Mouse (Mus musculus): ENCODE measurements at regions not wholly inside any gene's neighbourhood (a gene's known extent, or its start where the extent isn't known, plus 50 kb on each side); places are given as distances from the start of the nearest gene placed in this dataset.
"Not testable (repeated sequence)": the region's sequence is repeated elsewhere in the genome, so short reads cannot be mapped to it uniquely, and the experiment has no call there.

DNA sequence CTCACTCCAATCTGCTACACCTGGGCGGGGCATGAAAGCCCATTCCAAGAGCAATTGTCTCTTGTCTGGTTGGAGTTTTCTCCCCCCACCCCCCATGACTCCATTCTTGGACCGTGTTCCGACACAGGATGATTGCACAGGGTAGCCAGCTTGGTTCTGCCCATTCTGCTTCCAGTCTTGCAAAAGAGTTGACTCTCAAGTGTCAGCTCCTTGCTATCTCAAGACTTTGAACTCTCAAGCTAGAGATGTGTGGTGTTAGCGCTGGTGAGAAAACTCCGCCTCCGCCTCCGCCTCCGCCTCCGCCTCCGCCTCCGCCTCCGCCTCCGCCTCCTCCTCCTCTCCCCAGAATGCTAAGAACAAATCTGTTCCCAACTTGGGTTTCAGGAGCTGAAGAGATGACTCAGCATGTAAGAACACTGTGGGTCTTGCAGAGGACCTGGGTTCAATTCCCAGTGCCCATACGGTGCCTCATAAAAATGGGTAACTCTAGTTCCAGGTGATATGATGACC, 135.1 kb downstream of the Bcat1 start:
- DNase-seq (ENCODE audit: low read depth) = no peak

DNA sequence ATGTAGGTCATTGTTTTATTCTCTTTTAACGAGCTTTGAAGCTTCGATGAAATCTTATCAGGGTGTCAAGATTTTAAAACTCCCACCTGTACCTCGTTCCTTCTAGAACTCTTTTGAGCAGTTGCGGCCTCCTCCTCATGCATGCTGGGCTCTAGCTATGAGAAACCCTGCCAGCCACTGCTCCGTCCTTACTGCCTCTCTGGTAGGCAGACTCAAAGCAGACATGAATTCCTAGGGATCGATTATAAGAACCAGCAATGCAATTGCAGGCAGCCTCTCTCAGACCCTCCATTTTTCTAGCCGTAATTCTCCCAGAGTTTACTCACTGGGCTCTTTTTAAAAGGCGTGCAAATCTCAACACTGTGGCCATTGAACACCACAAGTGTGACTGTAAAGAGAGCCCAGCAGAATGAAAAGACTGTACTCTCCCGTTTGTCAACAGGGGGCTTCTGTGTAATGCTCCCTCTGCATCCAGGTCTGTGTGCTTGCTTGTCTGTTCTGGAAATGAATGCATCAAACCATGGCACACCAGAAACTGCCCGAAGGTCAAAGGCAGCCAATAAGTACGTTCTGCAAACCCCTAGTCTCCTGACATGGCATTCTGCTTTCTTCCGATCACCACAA, 137.3 kb downstream of the Bcat1 start:
- no peak for DNase-seq (ENCODE audit: low read depth)

DNA sequence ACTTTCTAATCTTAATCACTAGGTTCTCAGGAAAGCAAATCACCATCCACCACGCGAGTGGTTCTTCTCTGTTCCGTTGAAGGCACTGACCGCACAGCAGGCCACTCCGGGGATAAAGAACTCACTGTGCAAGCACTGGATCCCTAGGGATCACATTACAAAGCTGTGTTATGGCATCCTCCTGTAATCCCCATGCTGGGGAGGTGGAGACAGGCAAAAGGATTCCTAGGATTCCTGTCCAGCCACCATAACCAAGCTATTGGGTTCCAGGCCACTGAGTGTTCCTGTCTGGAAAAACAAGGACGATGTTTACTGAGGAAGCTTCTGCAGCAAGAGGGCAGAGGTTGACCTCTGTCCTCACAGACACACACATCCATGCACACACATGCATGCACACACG, 138.8 kb downstream of the Bcat1 start:
- DNase-seq (ENCODE audit: low read depth) = no peak

DNA sequence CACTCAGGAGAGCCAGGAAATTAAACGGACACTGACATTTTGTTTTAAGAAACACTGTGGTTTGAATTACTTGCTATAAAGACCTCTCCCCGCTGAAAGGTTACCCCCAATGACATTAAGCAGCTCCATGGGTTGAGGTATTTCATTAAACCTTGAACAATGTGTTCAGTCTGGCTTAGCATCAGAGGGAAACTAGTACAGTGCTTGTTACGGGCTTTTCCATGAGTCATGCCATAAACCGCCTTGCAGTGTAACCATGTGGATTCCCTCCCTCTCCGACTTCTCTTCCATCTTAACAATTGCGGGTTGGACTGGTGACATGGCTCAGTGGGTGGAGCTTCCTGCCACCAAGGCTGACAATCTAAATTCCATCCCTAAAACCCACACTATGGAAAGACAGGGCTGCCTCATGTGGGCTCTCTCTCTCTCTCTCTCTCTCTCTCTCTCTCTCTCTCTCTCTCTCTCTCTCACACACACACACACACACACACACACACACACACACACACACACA, 142.2 kb downstream of the Bcat1 start:
- no peak for DNase-seq (ENCODE audit: low read depth)

DNA sequence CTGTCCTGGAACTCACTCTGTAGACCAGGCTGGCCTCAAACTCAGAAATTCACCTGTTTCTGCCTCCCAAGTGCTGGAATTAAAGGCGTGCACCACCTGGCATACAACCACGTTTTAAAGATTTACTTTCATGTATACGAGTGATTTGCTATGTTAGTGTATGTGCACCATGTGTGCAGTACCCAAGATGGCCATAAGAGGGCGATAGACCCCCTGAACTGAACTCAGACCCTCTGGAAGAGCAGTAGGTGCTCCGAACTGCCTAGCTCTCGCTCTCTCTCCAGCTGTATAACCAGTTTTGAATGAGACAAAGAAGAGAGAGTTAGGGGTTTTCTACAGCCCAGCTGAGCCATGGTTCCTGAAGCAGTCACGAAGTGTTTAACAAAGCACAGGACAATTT, 143.6 kb downstream of the Bcat1 start:
- no peak for DNase-seq (ENCODE audit: low read depth)

DNA sequence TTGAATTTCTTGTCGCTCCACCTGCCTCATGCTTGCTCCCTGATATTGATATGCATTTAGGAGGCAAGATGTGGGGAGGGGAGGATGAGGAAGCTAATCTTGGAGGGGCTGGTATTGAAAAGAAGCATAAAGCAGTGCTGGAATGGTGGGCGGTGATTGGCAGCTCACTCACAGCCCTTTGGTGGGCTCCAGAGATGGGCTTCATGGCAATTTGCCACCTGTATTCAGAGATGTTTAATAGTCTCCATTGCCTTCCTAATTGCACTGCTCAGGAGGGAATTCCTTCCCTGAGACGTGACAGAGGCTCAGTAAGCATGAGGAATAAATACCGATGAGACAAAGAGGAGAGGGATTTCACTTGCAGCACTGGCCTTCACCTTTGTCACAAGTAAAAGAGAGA, 146.0 kb downstream of the Bcat1 start:
- no peak for DNase-seq (ENCODE audit: low read depth)

DNA sequence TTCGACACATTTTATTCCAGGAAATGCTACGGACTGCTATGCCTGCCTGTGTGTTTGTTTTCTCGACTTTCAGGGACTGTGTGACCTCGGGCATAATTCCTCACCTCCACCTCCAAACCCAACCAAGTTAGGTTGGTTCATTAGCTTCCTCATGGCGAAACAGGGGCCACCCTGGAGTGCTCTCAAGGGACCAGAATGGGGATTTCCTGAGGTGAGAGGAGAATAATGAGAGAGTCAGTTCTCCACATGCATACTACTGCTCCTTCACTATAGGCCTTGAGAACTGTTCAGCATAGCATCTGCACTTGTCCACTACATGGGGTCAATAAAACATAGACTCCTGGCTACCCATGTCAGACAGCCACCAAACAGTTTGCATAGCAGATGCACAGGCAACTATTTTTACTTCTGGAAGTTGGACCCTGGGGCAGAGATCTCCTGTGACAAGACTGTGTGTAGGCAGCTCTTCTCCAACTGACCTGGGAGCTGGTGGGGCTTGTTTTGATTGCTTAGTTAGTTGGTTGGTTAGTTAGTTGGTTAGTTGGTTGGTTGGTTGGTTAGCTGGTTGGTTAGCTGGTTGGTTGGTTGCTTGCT, 146.6 kb downstream of the Bcat1 start:
- no peak for DNase-seq (ENCODE audit: low read depth)

DNA sequence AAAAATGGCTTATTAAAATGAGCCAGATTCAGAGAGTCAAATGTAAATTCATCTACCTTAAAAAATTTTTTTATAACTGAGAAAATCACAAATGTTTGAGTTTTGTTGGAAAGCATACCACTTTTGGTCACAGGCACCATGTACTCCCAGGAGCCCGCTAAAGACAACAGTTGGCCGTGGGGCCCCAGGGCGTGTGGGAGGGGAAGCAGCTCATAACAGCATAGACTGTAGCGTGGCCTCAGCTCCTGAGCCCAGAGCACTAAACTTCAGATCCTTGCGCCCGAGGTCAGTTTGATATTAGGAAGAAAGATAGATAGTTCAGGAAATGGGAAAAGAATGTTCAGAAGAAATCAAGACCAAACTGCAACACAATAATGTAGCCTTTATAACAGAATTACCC, 145.8 kb upstream of the Sox5 start:
- DNase-seq (ENCODE audit: low read depth) = no peak

DNA sequence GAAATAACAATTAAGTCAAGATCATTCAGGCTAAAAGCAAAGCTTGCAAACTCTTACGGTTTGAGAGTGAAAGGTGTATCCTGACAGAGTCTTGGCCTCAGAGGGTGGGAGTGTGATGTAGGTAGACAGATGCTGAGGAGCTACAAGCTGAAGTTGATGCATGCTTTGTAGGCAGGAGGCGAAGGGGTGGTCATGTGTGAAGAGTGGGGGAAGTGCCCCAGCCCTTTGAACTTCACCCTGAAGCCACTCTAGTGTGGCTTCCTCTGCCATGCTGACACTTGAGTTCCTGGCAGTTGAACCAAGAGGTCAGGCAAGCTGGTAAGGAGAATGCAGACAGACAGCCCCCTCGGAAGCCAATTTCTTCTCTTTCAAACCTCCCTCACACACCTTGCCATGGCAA, 141.0 kb upstream of the Sox5 start:
- DNase-seq (ENCODE audit: low read depth) = no peak

DNA sequence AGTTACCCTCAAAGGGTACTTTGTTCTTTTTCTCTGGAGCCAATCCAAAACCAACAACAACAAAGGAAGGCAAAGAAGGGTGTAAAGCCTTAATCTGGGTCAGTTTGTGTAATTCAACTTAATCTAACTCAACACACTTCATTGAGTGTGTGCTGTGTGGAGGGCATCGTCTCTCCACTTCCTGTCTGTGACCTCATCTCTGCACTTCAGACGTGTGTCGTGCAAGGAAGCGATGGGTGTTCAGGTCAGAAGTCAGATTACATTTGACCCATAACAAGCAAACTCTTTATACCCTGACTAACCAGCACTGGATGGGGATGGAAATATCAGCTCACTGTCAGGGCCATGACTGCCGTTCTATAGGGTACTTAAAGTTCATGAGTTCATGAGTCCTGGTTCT, 138.0 kb upstream of the Sox5 start:
- no peak for DNase-seq (ENCODE audit: low read depth)

DNA sequence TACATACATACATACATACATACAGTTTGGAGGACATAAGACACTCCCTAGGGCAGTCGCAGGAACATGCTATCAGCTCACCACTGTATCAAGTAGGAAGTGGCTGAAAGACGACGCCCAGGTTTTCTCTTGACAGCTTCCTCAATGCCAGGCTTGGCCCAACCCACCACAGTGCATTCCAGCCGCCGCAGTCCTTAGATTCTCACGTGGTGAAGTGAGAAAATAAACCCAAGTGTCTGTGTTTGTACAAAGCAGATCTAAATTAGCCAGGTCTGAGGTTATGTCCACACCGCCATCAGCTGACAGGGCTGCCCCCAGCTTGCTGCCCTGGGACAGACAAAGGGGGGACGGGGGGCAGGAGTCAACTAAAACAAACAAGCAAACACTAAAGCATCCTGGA, 135.4 kb upstream of the Sox5 start:
- DNase-seq (ENCODE audit: low read depth) = no peak

DNA sequence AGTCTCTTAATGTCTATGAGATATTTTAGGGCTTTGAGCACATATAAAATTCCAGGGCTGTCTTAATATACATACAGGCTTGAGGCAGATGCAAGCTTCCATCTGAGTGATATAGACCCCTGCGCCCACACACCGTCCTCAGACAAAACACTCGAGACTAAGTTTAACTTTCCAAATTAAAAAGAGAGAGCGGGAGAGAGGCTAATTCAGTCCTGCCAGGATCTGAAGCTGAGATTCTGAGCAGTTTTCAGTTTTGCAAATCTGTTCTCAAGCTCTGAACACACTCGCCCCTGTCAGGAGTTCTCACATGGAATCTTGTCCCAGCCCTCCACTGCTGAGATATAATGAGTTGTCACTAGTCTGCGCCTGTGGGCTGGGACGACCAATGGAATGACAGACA, 130.0 kb upstream of the Sox5 start:
- no peak for DNase-seq (ENCODE audit: low read depth)

DNA sequence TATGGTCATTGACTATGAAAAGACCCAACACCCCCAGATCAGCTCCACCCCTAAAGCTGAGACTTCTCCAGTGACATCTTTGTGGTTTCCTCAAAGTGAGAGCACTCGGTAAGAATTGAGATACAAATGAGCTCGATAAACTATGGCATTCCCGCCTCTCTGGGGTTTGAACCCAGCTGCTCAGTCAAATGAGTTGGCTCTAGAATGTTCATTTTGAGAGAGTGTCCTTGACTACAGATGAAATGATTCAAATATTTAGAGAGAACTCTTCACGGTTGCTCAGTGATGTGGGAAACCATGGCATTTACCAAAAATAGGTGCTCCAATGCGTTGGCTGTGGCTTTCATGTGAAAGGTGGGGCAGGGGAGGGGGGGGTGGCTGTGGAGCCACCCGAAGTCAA, 128.6 kb upstream of the Sox5 start:
- DNase-seq (ENCODE audit: low read depth) = no peak

DNA sequence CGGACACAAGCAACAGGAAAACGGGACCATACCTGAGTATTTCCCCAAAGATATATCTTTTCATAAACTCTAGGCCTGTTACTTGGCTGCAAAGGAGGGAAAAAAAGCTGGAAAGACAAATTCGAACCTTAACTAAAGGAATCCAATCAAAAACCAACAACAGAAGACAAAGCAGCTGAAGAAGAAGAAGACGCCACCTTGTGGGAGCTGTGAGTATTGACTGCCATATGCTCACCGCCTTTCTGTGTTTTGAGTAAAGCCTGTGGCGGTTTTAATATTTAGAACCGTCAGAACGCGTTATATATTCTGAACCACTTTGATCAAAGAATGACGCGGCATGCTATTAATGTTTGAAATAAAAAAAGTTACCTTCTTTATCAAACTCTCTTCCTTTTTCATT, 126.9 kb upstream of the Sox5 start:
- no peak for DNase-seq (ENCODE audit: low read depth)

DNA sequence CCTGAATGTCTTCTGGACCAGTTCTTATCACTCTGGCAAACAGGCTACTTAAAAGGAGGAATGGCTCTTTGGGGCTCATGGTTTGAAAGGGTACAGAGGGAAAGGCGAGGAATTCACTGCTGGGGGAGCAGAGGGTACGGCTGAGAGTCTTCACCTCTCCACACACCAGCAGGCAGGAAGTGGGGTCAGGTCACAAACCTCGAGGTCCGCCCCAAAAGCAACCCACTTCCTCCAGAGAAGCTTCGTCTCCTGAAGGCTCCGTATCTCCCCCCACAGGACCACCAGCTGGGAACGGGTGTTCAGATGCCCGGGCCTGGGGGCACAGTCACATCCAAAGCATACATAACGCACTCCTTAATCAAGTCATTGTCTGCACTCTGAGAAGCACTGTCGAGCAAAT, 121.4 kb upstream of the Sox5 start:
- no peak for DNase-seq (ENCODE audit: low read depth)

DNA sequence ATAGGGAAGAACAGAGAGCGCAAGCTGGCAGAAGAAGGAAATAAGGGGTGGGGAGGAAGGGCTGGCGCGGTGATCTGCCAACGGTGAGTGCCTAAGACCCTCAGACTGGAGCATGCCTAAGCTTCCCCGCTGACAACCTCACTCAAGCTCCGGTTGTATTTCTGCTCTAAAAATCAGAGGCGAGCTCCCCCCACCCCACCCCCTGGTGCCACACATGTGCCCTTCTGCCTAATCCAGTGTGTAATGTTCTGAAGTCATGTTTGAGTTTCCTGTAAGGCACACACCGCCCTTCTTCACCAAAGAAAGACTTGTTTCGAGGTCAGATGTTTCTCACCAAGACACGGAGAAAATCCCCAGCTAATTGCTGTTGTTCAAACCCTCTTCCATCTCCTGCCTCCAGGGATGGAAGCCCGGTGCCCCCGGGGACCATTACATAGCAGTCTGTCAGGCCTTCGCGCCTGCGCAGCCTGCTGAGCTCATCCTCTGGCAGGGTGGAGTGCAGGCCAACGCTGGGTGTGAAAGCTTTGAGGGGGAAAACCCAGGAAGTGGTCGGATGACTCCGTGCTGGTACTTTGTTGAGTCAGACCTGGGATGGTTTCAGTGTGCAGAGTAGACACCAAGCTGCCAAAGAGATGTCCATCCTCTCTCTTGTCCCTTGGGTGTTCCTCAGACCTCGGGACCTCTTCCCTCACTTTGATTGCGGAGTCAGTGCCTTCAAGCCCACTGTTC, 120.7 kb upstream of the Sox5 start:
- peak; percentile 26 for DNase-seq (ENCODE audit: low read depth)

DNA sequence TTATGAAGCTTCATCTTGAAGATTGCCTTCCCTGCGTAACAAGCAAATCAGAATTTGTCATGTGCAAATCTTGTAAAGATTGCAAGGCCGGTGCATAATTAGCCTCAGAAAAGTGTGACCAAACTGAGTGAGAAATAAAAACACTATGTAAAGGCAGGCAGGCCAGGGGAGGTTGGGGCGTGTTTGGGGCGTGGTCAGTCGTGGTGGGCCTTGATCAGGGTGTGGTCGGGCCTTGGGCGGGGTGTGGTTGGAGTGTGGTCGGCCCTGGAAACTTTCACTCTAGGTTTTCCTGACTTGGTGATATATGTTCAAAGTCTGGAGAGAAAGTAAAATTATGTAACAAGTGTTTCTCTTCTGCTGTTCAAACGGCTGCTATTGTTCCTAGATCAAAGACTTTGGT, 120.0 kb upstream of the Sox5 start:
- no peak for DNase-seq (ENCODE audit: low read depth)

DNA sequence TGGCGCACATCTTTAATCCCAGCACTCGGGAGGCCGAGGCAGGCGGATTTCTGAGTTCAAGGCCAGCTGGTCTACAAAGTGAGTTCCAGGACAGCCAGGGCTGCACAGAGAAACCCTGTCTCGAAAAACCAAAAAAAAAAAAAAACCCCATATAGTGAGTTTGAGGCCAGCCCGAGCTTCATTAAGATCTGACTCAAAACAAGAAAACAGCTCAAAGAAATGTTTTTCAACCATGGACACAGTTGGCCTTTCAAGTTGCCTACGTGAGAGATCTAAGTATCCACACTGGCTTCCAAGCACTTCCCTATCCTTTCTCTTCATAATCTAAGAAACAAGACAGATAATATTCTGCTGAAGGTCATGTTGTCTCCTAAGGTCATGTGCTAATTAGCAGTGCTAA, 119.1 kb upstream of the Sox5 start:
- DNase-seq (ENCODE audit: low read depth) = not testable (repeated sequence)

DNA sequence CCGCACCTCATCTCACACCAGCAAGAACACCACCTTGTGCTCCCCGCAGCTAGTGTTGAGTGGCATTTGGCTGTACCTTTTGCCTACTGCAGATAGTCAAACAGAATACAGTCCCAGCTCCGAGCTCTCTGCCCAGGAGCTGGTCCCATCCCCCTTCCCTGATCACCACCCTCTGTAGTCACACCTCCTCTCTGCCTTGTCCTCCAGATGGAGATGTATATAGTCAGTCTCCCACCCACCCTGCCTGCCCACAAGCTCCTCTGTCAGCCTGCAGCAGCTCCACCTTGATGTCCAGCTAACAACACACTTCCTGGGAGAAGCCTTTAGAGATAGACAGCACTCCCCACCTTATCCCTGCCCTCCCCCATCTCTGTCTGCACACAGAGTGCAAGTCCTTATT, 115.7 kb upstream of the Sox5 start:
- DNase-seq (ENCODE audit: low read depth) = no peak

DNA sequence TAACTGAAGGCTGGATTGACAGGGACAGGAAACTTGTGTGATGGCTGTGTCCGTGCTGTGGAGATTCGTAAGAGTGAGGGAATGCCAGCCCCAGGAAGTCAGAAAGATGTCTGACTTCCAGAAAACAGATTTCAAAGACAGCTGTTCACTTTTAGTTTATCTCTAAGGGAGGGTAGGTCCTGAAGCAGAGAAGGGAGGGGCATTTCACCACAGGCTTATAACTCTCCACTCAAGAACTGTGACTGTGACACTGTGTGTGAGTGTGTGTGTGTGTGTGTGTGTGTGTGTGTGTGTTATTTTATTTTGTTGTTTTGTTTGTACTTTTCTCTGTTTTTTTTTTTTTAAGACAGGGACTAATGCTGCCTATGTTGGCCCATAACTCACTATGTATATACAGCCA, 109.1 kb upstream of the Sox5 start:
- DNase-seq (ENCODE audit: low read depth) = no peak

DNA sequence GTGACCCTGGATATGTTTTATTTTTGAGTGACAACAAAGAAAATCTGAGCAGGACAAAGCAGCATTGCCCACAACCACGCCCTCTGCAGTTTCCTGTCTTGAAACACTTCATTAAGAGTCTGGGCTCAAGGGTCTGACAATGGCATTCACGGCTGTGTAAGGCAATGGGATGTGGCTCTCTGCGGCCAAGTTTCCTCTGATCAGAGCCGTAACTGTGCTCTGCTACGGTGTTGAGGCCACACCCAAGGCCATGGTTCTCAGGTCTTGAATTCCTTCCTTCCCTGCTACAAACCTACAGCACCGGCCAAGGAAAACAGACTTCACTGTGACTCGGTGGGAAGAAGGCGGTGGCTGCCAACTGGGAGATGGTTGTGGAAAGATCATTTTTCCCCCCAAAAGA, 108.4 kb upstream of the Sox5 start:
- no peak for DNase-seq (ENCODE audit: low read depth)

DNA sequence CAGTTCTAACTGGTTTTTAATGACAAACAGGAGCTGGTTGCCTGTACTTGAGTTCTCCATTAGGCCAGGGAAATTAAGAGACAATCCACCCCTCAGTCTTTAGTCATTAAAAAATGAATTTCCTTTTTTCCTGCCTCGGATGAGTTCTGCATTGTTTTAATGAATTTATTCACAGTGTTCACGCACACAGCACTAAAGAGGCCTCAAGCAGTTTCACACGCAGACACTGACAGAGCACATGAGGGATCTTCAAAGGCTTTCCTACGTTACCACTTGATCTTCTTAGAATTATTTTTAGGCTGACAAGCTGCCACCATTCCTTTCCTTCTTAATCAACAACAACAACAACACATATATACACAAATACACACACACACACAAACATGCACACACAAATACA, 101.3 kb upstream of the Sox5 start:
- no peak for DNase-seq (ENCODE audit: low read depth)

DNA sequence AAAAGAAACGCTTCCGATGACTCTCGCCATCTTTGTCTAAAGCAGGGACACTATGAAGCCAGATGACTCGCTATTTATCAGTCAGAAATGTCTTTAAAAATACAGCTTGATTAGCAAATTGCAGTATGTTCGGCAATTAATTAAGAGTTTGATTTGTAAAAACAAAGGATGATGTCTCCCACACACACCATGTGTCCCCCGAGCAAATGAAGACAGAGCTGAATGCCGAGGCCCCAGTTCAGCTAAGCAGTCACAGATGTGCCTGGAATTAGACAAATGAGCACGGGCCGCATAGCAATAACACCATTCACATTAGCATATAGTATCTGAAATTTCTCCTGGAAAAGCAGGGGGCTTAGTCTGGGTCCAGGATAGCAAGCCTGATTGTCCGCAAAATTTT, 98.3 kb upstream of the Sox5 start:
- no peak for DNase-seq (ENCODE audit: low read depth)

All from fibroblast of lung, adult 2 months (primary cell).